Mouse (Mus musculus): ENCODE data around the gene Tnfrsf17.
"Not testable (repeated sequence)": the region's sequence is repeated elsewhere in the genome, so short reads cannot be mapped to it uniquely, and the experiment has no call there.

The Tnfrsf17 gene

GRCm38 (mm10) chr16:11313512-11313911, at the start of gene Tnfrsf17:
Gene Tnfrsf17, plus strand, starts transcription at chr16:11313812.
- DNase-seq: no peak

DNA sequence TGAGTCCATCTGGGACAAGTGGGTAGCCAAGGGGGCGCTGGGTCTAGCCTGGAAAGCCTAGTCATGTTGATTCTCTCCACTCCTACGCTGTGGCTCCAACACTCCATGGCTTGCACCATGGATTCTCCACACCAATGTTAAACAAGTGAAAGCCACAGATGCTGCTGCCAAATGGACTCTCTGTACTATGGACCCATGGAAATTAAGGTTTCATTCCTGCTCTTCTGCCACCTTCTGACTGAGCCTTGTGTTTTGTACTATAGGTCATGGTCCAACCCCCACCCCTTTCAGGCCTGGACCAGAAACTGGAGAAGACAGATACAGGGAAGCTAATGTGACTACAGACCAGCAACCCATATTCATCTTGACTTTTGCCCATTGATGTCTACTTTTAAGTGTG, 47.1 kb upstream of the Tnfrsf17 start:
- DNase-seq: no peak

DNA sequence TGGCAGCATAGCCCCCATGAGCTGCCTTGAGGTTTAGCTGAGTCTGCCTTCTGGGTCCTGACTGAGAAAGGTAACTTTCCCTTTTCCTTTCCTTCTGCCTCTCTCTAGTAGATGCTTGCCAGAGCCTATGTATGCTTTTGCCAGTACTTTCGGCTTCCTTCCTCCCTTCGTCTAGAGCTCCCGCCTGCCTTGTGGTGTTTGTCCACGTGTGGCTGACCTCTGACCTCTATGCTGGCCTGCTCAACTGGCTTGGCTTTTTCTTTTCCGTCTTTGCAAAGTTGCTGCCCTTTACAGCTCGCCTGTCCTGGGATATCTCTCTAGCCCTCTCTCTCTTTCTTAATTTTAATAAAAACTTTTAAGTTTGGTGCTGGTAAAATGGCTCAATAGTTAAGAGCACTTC, 43.8 kb upstream of the Tnfrsf17 start:
- DNase-seq: no peak

- DNase-seq: no peak
These were observed 43.0 kb upstream of the Tnfrsf17 start for GRCm38 (mm10) chr16:11270642-11271041.

- DNase-seq: no peak
These were observed 42.5 kb upstream of the Tnfrsf17 start for GRCm38 (mm10) chr16:11271073-11271472.

- DNase-seq: no peak
These were observed 36.7 kb upstream of the Tnfrsf17 start for GRCm38 (mm10) chr16:11276888-11277287.

DNA sequence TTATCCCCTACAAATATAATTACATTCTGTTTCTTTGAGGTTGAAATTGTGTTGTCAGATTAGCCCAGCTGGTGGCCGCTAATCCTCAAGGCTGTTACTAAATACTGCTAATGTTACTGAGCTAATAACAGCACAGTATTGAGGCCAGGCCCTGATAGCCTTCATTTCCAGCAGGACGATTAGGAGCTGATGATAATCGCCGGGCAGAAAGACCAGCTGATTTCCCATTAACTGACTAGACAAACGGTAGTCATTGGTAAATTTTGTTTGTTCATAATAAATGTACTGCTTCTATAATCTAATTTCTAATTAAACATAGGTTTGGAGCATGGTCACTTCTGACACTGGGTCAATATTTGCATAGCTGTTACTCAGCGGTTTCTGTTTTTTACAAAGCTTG, 34.8 kb upstream of the Tnfrsf17 start:
- DNase-seq: no peak

DNA sequence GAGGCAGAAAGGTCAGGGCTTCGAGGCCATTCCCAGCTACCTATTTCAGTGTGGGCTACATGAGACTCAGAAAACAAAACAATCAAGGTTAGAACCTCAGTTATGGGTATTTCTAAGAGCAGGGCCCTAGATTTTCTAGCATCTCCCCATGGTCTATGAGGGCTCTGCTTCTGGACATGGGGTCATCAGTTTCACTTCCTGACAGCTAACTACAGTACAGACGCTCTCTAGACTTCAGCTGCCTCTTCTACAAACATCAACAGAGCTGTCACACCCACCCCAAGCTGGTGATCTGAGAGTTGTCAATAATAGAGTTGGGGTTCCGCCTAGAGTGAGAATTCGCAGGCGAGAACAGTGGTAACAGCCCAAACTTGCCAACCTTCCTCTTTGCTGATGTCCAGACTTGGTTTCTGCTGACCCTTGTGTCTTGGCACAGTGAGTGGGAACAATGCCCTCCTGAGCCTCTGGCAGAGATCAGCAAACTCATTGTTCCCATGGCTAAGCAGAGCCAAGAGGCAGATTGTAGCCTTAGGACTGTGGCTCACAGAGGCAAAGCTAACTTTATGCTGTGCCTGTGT, 30.9 kb upstream of the Tnfrsf17 start:
- no peak for DNase-seq

DNA sequence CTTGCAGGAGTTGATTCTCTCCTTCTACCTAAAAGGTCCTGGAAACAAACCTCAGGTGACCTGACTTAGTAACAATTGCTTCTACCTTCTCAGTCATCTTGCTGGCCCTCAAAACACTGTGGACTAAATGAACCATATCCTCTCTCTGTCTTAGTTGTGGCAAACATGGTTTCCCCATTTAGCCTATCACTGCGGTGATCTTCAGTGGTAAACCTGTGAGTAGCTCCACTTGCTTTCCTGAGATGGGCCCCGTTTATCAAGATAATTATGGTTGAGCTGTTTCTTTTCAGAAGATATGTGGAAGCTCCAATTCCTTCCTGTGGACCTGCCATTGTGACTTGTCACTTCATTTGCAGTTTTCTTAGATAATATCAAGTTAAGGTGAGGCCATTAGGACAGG, 28.7 kb upstream of the Tnfrsf17 start:
- no peak for DNase-seq

DNA sequence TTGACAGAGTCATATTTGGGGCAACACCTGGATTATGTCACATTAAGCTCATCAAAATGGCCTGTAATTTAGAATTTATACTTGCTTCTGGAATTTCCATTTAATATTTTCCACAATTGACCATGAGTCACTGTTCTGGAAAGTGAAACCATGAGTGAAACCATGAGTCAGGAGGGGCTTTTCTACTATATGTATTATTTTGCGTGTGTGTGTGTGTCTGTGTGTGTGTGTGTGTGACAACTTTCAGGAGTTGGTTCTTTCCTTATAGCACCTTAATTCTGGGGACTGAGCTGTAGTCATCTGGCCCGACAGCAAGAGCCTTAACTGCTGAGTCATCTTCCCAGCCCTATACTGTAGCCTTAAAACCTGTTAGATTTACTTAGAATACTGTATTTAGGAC, 27.7 kb upstream of the Tnfrsf17 start:
- DNase-seq: no peak

GRCm38 (mm10) chr16:11288873-11289272, 24.7 kb upstream of the Tnfrsf17 start:
- DNase-seq: not testable (repeated sequence)

GRCm38 (mm10) chr16:11295583-11295982, 18.0 kb upstream of the Tnfrsf17 start:
- not testable (repeated sequence) for DNase-seq

- peak; percentile 39 for DNase-seq
These were observed 15.9 kb upstream of the Tnfrsf17 start for GRCm38 (mm10) chr16:11297700-11298099.

- DNase-seq: no peak
These were observed 9.9 kb upstream of the Tnfrsf17 start for GRCm38 (mm10) chr16:11303741-11304140.

DNA sequence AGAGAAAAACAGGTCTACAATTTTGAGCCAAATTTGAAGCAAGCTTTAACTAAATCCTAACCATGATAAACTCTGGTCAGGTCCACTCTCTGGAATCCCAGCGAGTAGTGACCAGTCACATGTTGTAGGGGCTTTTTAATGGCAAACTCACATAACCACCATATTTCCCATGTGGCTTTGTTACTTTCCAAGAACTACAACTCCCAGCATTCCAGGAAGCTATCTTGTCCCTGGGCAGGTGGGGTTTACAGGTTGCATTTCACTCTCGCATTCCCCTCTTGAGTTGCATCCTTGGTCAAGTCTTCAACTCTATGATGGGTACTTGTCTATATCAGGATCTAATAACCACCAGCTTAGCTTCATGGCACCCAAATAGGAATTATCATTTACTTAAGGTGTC, 8.1 kb upstream of the Tnfrsf17 start:
- no peak for DNase-seq

- DNase-seq: no peak
These were observed 2.2 kb downstream of the Tnfrsf17 start for GRCm38 (mm10) chr16:11315786-11316320.

DNA sequence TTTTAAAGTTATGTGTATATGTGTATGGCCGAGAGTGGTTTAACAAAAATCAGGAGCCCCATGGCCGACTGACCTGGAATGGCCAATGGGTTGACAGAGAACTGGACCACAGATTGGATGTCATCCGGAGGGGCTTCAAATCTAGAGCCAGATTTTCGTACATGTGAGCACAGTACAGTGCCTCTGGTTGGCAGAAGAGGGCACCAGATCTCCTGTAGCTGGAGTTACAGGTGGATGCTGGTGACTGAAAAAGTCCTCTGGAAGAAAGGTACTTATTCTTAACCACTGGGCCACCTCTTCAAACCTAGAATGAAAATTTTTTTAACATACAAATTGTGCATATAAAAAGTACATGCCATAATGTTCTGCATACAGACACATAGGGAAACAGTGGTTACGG, 3.1 kb downstream of the Tnfrsf17 start:
- DNase-seq: peak; percentile 23

DNA sequence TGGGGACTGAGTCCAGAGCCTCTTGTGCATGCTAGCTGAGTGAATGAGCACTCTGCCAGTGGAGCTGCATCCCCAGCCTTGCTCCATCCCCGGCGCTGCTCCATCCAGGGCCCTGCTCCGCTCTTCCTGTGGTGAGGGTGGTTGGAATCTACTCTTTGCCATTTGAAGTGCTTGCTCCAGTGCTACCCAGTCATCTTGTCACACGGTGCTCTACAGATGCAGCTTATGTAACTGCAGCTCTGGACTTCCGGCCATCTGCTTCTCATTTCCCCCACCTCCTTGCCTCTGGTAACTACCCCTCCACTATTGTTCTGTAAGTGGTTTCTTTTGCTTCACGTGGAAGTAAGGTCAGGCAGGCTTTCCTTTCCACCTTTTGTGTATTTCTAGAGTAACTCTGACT, 3.7 kb downstream of the Tnfrsf17 start:
- DNase-seq: peak; percentile 11

GRCm38 (mm10) chr16:11322409-11323323, 9.1 kb downstream of the Tnfrsf17 start, which contains the start of gene Snx29:
Gene Snx29, plus strand, starts transcription at chr16:11322908.
- DNase-seq: peak; percentile 99

DNA sequence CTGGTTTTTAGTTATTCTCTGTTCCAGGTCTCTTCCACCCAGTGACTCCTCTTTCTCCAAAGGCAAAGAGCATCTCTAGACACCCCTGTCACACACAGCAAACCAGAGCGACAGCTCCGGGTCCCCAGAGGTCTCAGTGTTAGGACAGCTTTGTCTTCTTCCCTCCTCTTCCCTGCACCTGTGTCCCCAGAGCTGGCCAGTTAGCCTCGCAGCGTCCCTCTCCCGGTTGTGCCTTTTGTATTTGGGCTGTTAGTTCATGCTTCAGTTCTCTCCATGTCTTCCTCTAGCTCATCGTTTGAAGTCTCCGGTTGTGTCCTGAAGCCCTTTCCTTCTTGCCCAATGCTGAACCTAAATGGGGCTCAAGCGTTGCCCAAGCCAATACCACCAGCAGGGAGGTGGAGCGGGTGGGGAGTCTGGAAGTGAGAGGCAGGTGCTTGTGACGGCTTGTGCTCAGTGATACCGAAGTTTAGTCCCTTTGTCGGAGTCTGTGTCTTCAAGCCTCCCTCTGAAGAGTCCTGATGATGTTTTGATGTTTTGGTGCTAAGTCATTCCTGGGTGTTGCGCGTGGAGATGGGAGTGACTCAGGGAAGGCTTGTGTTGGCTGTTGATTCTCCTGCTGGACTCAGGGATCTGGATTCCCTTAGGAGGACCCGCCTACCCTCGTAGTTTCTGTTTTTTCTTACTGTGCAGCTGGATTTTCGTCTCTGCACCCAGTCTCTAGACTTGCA, 9.9 kb downstream of the Tnfrsf17 start:
- DNase-seq: peak; percentile 40

DNA sequence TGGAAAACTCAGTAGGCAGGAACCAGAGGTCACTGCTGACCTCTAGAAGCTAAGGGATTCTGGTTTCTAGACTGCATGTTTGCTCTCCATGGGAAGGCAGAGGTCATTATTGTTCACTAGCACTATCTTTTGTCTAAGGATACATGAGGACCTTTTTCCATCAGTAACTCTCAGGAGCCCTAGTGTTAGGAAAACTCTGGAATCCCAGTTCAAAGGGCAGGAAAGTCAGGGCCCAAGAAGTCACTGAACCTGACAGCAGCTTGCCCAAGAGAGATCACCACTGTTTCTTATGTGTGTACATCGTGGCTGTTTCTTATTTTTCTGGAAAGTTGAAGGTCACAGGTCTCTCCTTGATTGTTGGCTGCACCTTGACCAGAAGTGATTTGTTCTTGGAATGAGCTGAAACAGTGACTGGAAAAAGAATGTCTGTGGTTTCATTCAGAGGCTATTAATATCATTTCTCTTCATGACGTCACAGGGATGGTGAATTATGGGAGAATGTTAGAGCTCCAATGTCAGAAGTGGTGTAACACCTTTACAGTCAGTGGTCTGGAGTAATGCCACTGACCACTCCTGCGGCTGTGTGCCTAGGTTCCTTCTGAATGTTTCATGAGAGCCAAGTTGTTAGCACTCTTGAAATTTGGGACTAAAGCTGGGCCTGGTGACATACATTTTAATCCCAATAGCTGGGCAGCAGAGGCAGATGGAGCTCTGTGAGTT, 16.6 kb downstream of the Tnfrsf17 start:
- no peak for DNase-seq

GRCm38 (mm10) chr16:11331030-11331429, 17.4 kb downstream of the Tnfrsf17 start:
- DNase-seq: no peak
